Mouse (Mus musculus): ENCODE measurements at regions not wholly inside any gene's neighbourhood (a gene's known extent, or its start where the extent isn't known, plus 50 kb on each side); places are given as distances from the start of the nearest gene placed in this dataset.

- no peak for TF ChIP-seq TCF12 (IDR thresholded peaks at IDR 0.05; ENCODE audit: low read depth, low read length)
- TF ChIP-seq POLR2A (IDR thresholded peaks at IDR 0.05; ENCODE audit: control insufficient read depth in 1 of 2, insufficient read depth in 1 of 2, low read depth in 1 of 2, low read length in 2 of 2, poor library complexity in 1 of 2) = no peak
Observed at GRCm38 (mm10) chr13:103452837-103453236, 118.5 kb upstream of the Mast4 start.
